Mouse (Mus musculus) liver, adult 2 months (tissue): ENCODE data around the gene Pam16.

Experiments
- CTCF ChIP-seq: fragments of 200-500 bp; IDR thresholded peaks from 2 replicates; pipeline ENCODE4 v1.5.1; 2011; ENCODE audit warnings: low read depth, low read length, control low read depth
- POLR2A ChIP-seq: fragments of 200-500 bp; IDR thresholded peaks from 2 replicates; pipeline ENCODE4 v1.6.1; 2011; ENCODE audit warnings: low read length, control low read depth; ENCODE audit not compliant: insufficient read depth; ENCODE audit errors: extremely low read depth

DNA sequence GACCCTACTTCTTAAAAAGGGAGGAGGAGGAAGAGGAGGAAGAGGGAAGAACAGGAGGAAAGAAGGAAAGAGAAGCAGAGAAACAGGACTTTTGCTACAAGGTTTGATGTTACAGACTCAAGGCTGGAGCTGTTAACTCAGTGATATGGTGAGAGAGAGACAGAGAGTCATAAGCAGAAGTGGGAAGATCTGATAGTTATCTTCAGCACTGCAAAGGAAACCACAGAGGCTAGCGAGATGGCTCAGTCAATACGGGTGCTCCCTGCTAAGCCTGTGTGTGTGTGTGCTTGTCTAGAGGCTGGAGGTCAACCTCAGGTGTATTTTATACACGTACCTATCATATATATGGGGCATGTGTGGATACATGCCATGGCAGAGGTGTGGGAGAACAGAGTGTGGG is 41.0 kb downstream of the Pam16 start:
- TF ChIP-seq CTCF: no peak
- TF ChIP-seq POLR2A: no peak
